Mouse (Mus musculus): ENCODE measurements around the gene Ptpn6. TPM values are rescaled to one million over a fixed set of nuclear protein-coding genes. Genes with fewer than 3 reads are reported as not detected.

The Ptpn6 gene
- polyA plus RNA-seq, 2 experiments: 17.9 to 26.6 TPM

DNA sequence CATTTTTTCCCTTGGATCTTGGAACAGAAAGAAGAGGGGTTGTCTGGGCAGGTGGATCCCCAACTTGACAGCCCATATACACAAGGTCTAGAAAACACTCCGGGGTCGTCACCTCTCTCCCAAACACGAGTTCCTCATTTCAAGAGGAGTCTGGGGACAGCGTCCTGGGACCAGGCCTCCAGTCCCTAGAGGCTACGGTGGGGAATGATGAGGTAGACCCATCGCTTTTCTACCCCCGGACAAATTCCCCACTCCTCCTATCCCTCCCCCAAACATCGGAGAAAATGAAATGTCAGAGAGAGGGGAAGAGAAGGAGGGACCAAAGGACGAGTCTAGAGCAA is 30.2 kb upstream of the Ptpn6 start:
- H3K27me3 ChIP-seq (ENCODE audit: control insufficient read depth, insufficient read depth, low read length): peaks cover 30% of the 10 kb centered on the region
- DNase-seq (ENCODE audit: low read depth in 3 of 3, low spot score in 3 of 3) (no peak), ATAC-seq (ENCODE audit: insufficient read depth) (no peak)
- H3K4me1 ChIP-seq (replicated peaks; ENCODE audit: control insufficient read depth in 2 of 2, insufficient read depth in 2 of 2, low read length in 1 of 2): peaks cover 0 to 8% of the 10 kb centered on the region in 2 experiments; a peak in 2 of 4 replicates
- no peak overlapping the region for H3K27ac ChIP-seq
- TF ChIP-seq EP300 (IDR thresholded peaks at IDR 0.05; ENCODE audit: low read depth) (no peak), CTCF (IDR thresholded peaks at IDR 0.05; ENCODE audit: low read depth) (no peak)
- peak overlapping the region; percentile 52 for H3K4me2 ChIP-seq (ENCODE audit: low read depth)
- H3K9ac ChIP-seq (replicated peaks): no peak overlapping the region
- no peaks in the 10 kb centered on the region for H3K36me3 ChIP-seq (replicated peaks; ENCODE audit: control insufficient read depth, insufficient read depth, low read depth)
- peak overlapping the region in 1 of 2 experiments; percentile 11; a peak in 2 of 4 replicates for H3K4me3 ChIP-seq (ENCODE audit: insufficient read depth in 1 of 2, low read depth in 2 of 2, low read length in 2 of 2)
- no peaks in the 10 kb centered on the region for H3K9me3 ChIP-seq (ENCODE audit: control insufficient read depth, low read length)
- WGBS (ENCODE audit: insufficient replicate concordance): 3% methylated on average over 9 of the region's 9 CpGs

DNA sequence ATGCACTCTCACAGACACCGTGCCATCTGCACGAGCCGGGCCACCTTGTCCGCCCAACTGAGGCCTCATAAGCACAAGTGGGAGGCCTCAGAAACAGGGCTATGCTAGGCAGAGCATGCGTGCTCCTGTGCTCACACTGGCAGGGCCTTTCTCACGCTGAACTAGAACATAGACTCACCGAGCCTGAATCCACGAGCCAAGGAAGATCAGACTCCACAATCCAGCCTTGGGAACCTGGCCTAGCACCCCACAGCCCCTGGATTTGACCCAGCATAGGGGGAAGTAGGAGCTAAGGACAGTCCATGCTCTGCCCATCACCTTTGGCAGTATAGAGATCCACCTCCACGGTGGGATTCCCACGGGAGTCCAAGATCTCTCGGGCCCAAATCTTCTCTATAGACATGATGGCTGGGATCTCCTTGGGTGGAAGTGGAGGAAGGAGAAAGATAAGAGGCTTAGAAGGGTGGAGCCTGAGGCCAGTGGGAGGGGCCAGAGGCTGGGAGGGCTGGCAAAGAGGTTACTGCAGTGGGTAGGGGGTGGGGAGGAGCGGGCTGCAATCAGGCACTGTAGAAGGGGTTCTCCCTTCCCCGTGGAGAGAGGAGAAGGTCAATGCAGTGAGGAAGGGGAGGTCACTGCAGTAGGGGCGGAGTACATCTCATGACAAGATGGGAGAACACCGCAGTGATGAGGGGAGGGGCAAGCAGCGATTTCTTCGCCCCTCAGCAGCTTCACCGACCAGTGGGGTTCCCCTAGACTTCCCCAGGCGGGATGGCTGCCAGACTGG is 29.6 kb upstream of the Ptpn6 start:
- WGBS (ENCODE audit: insufficient replicate concordance): 23% methylated on average over 19 of the region's 19 CpGs
- Histone ChIP-seq H3K9ac (replicated peaks) (no peak overlapping the region), H3K4me3 (ENCODE audit: insufficient read depth in 1 of 2, low read depth in 2 of 2, low read length in 2 of 2) (no peak overlapping the region), H3K27ac (no peak overlapping the region), H3K4me2 (ENCODE audit: low read depth) (peak overlapping the region; percentile 52), H3K4me1 (replicated peaks; ENCODE audit: control insufficient read depth in 2 of 2, insufficient read depth in 2 of 2, low read length in 1 of 2) (peaks cover 0 to 8% of the 10 kb centered on the region in 2 experiments; a peak in 2 of 4 replicates), H3K9me3 (ENCODE audit: control insufficient read depth, low read length) (no peaks in the 10 kb centered on the region), H3K27me3 (ENCODE audit: control insufficient read depth, insufficient read depth, low read length) (peaks cover 30% of the 10 kb centered on the region), H3K36me3 (replicated peaks; ENCODE audit: control insufficient read depth, insufficient read depth, low read depth) (no peaks in the 10 kb centered on the region)
- DNase-seq (ENCODE audit: low read depth in 3 of 3, low spot score in 3 of 3) (no peak), ATAC-seq (ENCODE audit: insufficient read depth) (0 out of 2 replicates have a peak, but pooled peaks have one; percentile 36)
- TF ChIP-seq CTCF (IDR thresholded peaks at IDR 0.05; ENCODE audit: low read depth): no peak
- no peak for TF ChIP-seq EP300 (IDR thresholded peaks at IDR 0.05; ENCODE audit: low read depth)

DNA sequence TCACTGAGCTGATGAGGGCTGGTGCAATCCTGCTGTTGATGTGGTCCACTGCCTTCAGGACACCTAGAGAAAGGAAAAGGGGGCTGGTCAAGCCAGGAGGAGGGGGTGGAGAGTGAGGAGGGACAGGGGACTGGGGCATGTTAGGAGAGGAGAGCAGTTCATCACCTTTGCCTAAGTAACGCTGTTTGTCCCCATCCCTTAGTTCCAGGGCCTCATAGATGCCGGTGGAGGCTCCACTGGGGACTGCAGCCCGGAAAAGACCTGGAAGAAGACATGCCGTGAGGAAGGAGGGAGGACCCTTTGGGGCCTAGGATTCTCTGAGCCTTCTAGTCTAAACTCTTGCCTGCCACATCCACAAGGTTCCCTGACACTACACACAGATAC is 29.0 kb upstream of the Ptpn6 start:
- H3K36me3 ChIP-seq (replicated peaks; ENCODE audit: control insufficient read depth, insufficient read depth, low read depth): no peaks in the 10 kb centered on the region
- H3K27me3 ChIP-seq (ENCODE audit: control insufficient read depth, insufficient read depth, low read length): peaks cover 30% of the 10 kb centered on the region
- no peak for DNase-seq (ENCODE audit: low read depth in 3 of 3, low spot score in 3 of 3)
- ATAC-seq (ENCODE audit: insufficient read depth): no peak
- no peak overlapping the region for H3K27ac ChIP-seq
- 68% methylated on average over 4 of the region's 4 CpGs for WGBS (ENCODE audit: insufficient replicate concordance)
- TF ChIP-seq CTCF (IDR thresholded peaks at IDR 0.05; ENCODE audit: low read depth) (no peak), EP300 (IDR thresholded peaks at IDR 0.05; ENCODE audit: low read depth) (no peak)
- H3K4me2 ChIP-seq (ENCODE audit: low read depth): no peak overlapping the region
- peaks cover 0 to 8% of the 10 kb centered on the region in 2 experiments; a peak in 2 of 4 replicates for H3K4me1 ChIP-seq (replicated peaks; ENCODE audit: control insufficient read depth in 2 of 2, insufficient read depth in 2 of 2, low read length in 1 of 2)
- H3K4me3 ChIP-seq (ENCODE audit: insufficient read depth in 1 of 2, low read depth in 2 of 2, low read length in 2 of 2): no peak overlapping the region
- no peak overlapping the region for H3K9ac ChIP-seq (replicated peaks)
- no peaks in the 10 kb centered on the region for H3K9me3 ChIP-seq (ENCODE audit: control insufficient read depth, low read length)

DNA sequence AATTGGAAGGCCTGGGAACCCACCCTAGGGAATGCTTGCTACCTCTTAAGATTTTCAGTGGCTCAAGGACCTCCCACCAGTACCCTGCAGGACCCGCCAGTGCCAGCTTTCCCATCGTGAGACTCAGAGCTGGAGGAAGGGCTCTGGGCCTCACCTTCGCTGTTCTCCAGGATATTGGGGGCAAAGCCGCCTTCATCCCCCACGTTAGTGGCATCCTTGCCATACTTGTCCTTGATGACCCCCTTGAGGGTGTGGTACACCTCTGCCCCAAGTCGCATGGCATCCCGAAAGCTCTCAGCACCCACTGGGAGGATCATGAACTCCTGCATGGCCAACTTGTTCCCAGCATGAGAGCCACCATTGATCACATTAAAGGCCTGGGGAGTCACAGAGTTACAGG is 27.4 kb upstream of the Ptpn6 start:
- no peak for ATAC-seq (ENCODE audit: insufficient read depth)
- Histone ChIP-seq H3K27me3 (ENCODE audit: control insufficient read depth, insufficient read depth, low read length) (peaks cover 30% of the 10 kb centered on the region), H3K4me1 (replicated peaks; ENCODE audit: control insufficient read depth in 2 of 2, insufficient read depth in 2 of 2, low read length in 1 of 2) (peaks cover 0 to 8% of the 10 kb centered on the region in 2 experiments; a peak in 2 of 4 replicates), H3K4me3 (ENCODE audit: insufficient read depth in 1 of 2, low read depth in 2 of 2, low read length in 2 of 2) (no peak overlapping the region), H3K9me3 (ENCODE audit: control insufficient read depth, low read length) (no peaks in the 10 kb centered on the region), H3K27ac (no peak overlapping the region), H3K36me3 (replicated peaks; ENCODE audit: control insufficient read depth, insufficient read depth, low read depth) (no peaks in the 10 kb centered on the region), H3K4me2 (ENCODE audit: low read depth) (no peak overlapping the region), H3K9ac (replicated peaks) (no peak overlapping the region)
- no peak for DNase-seq (ENCODE audit: low read depth in 3 of 3, low spot score in 3 of 3)
- no peak for TF ChIP-seq EP300 (IDR thresholded peaks at IDR 0.05; ENCODE audit: low read depth)
- no peak for TF ChIP-seq CTCF (IDR thresholded peaks at IDR 0.05; ENCODE audit: low read depth)
- 65% methylated on average over 7 of the region's 7 CpGs for WGBS (ENCODE audit: insufficient replicate concordance)

DNA sequence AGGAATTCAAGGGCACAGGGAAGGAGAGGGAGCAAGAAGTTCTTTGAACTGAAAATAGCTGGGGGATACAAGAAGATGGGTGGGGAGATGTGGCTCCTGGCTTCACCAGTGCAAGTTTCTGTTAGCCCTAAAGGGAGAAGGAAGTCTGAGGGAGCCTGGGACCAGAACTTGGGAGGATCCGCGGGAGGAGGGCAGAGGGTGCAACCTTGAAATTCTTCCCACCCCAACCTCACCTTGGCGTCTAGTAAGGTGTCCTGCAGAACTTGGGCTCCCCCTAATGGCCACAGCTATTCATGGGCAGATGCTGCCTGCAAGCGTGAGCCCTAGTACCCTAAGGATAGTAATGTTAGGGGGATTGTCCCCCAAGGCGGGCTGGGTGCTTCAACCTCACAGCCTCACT is 20.7 kb upstream of the Ptpn6 start:
- Histone ChIP-seq H3K36me3 (replicated peaks; ENCODE audit: control insufficient read depth, insufficient read depth, low read depth) (no peaks in the 10 kb centered on the region), H3K27ac (no peak overlapping the region), H3K27me3 (ENCODE audit: control insufficient read depth, insufficient read depth, low read length) (peaks cover 37% of the 10 kb centered on the region), H3K4me2 (ENCODE audit: low read depth) (peak overlapping the region; percentile 8; the same call in 1 of the 2 replicates), H3K4me3 (ENCODE audit: insufficient read depth in 1 of 2, low read depth in 2 of 2, low read length in 2 of 2) (no peak overlapping the region), H3K9me3 (ENCODE audit: control insufficient read depth, low read length) (no peaks in the 10 kb centered on the region), H3K9ac (replicated peaks) (no peak overlapping the region), H3K4me1 (replicated peaks; ENCODE audit: control insufficient read depth in 2 of 2, insufficient read depth in 2 of 2, low read length in 1 of 2) (peaks cover 0 to 2% of the 10 kb centered on the region in 2 experiments; a peak in 2 of 4 replicates)
- DNase-seq (ENCODE audit: low read depth in 3 of 3, low spot score in 3 of 3): peak; percentile 59 to 62 (median 61)
- ATAC-seq (ENCODE audit: insufficient read depth): no peak
- 0% methylated on average over 5 of the region's 5 CpGs for WGBS (ENCODE audit: insufficient replicate concordance)
- peak; percentile 96 for TF ChIP-seq CTCF (IDR thresholded peaks at IDR 0.05; ENCODE audit: low read depth)
- no peak for TF ChIP-seq EP300 (IDR thresholded peaks at IDR 0.05; ENCODE audit: low read depth)

All from liver, embryonic 14.5 days (tissue).